Mouse (Mus musculus) MEL (cell line): Measurements from ENCODE around the gene Stk25.

Experiments used
- CHD2 ChIP-seq: IDR thresholded peaks from 2 replicates; pipeline ENCODE4 v1.6.1; 2011; ENCODE audit warnings: low read length, improper control_type of control experiment
- GABPA ChIP-seq: IDR thresholded peaks from 2 replicates; pipeline ENCODE4 v1.6.1; 2012; ENCODE audit warnings: low read depth, mild to moderate bottlenecking, inconsistent platforms, low read length, improper control_type of control experiment, moderate library complexity
- GATA1 ChIP-seq: IDR thresholded peaks from 2 replicates; pipeline ENCODE4 v1.6.1; 2011; ENCODE audit warnings: low read depth, low read length, improper control_type of control experiment
- NRF1 ChIP-seq: IDR thresholded peaks from 2 replicates; pipeline ENCODE4 v1.6.1; 2014; ENCODE audit warnings: low read depth, mild to moderate bottlenecking, inconsistent platforms, low read length, improper control_type of control experiment, moderate library complexity; ENCODE audit not compliant: poor library complexity, insufficient read depth, severe bottlenecking
- POLR2A ChIP-seq, 2 experiments: IDR thresholded peaks; 2 replicates each; pipeline ENCODE4 v1.6.1; 2011 to 2012; ENCODE audit warnings: low read length in 2 of 2, mild to moderate bottlenecking in 2 of 2, control low read depth in 1 of 2, improper control_type of control experiment in 1 of 2, low read depth in 1 of 2, moderate library complexity in 1 of 2; ENCODE audit not compliant: control insufficient read depth in 1 of 2, insufficient read depth in 1 of 2, poor library complexity in 1 of 2
- POLR2AphosphoS2 ChIP-seq: IDR thresholded peaks from 2 replicates; pipeline ENCODE4 v1.6.1; 2011; ENCODE audit warnings: low read length, improper control_type of control experiment
- TBP ChIP-seq: IDR thresholded peaks from 2 replicates; pipeline ENCODE4 v1.8.0; 2011; ENCODE audit warnings: low read depth, low read length, improper control_type of control experiment
- ZC3H11A ChIP-seq: IDR thresholded peaks from 2 replicates; pipeline ENCODE4 v1.6.1; 2012; ENCODE audit warnings: low read depth, mild to moderate bottlenecking, inconsistent platforms, low read length, improper control_type of control experiment

DNA sequence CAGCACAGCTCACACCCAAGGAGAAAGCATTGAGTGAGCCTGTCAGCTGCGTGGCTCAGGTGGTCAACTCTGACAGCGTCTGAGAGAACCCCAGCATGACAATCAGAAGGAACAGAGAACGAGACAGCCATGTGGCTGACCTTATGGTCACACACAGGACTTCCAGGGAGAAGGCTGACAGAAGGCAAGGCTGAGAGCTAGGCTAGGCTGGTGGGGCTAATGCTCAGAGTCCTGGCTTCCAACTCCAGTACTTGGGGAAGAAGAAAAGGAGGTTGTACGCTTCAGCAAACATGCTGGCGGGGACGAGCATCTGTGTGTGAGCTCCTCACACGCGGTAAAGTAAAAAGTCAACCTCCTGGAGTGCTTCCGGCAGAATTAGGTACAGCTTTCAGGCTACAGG is 45.9 kb upstream of the Stk25 start:
- TF ChIP-seq POLR2A (IDR thresholded peaks at IDR 0.05; ENCODE audit: control insufficient read depth in 1 of 2, insufficient read depth in 1 of 2, low read depth in 1 of 2, low read length in 2 of 2, poor library complexity in 1 of 2) (no peak), ZC3H11A (no peak), CHD2 (no peak), NRF1 (no peak), GATA1 (no peak), GABPA (no peak), TBP (no peak), POLR2AphosphoS2 (no peak)
